Mouse (Mus musculus) R1 (cell line): ENCODE measurements at regions not wholly inside any gene's neighbourhood (a gene's known extent, or its start where the extent isn't known, plus 50 kb on each side); places are given as distances from the start of the nearest gene placed in this dataset.

Source experiments
- DNase-seq: peaks from one replicate; pipeline ENCODE4 v3.0.0-alpha.2; 2018; ENCODE audit warnings: low read depth, low spot score

GRCm38 (mm10) chr2:171101180-171101579, 369.6 kb downstream of the Dok5 start:
- DNase-seq: no peak

- peak; percentile 93 for DNase-seq
Measured at GRCm38 (mm10) chr2:171120033-171120802, 388.6 kb downstream of the Dok5 start.

- no peak for DNase-seq
Measured at GRCm38 (mm10) chr2:171134794-171135193, 403.2 kb downstream of the Dok5 start.
